Comparison of ENCODE assay signal across 9 mouse cellular contexts in genomic region chr7:117753296-117753695, GRCm38 (mm10).
A peak's percentile ranks its signal among the peaks of the same experiment; 100 is the strongest.
DNase-seq lines count a peak whose midpoint lies in the region; ATAC-seq and TF ChIP-seq lines count a peak whose summit lies in the region.
"Had no signal": no experiment of that assay in that cellular context is flagged by ENCODE, and none has a peak within 500 bp of the region (broad histone marks: within the 10 kb centered on the region; RNA-seq: fewer than 3 reads in every experiment).

No protein-coding gene starts in this region.

- TF ChIP-seq CTCF in liver, adult 2 months (IDR thresholded peaks at IDR 0.05; ENCODE audit: low read depth, low read length): no peak

- no peaks in the 10 kb centered on the region for H3K27me3 ChIP-seq in liver, adult 2 months (ENCODE audit: control insufficient read depth, insufficient read depth, low read length)
- no peaks in the 10 kb centered on the region for H3K27me3 ChIP-seq in liver, embryonic 11.5 days (replicated peaks; ENCODE audit: control insufficient read depth, insufficient read depth, low read length)
- no peaks in the 10 kb centered on the region for H3K27me3 ChIP-seq in midbrain, embryonic 15.5 days (replicated peaks)

- H3K9ac ChIP-seq in liver, adult 2 months (ENCODE audit: low read depth, low read length): no peak overlapping the region
- H3K9ac ChIP-seq in liver, embryonic 11.5 days (ENCODE audit: low read depth, low read length): no peak overlapping the region
- H3K9ac ChIP-seq in midbrain, embryonic 15.5 days: no peak overlapping the region

- H3K79me2 ChIP-seq in liver, adult 2 months (ENCODE audit: control insufficient read depth, insufficient read depth, low read length): no peaks in the 10 kb centered on the region

- DNase-seq in liver, adult 2 months (ENCODE audit: extremely low read depth, low read depth, low spot score): peak; percentile 94
- DNase-seq in liver, embryonic 11.5 days (ENCODE audit: low spot score): no peak
- peak; percentile 36 for DNase-seq in cerebellum, adult 9-11 months
- DNase-seq in layer of hippocampus, adult 9-10 months (ENCODE audit: low spot score): peak; percentile 13
- DNase-seq in right cerebral cortex, postnatal 25 days: peak; percentile 23
- no peak for DNase-seq in gastrocnemius, postnatal 4 days (ENCODE audit: low spot score in 2 of 2)
- DNase-seq in thymus, postnatal 4 days: no peak

- H3K4me3 ChIP-seq in liver, adult 2 months (ENCODE audit: insufficient read depth, low read depth, low read length): no peak overlapping the region
- no peak overlapping the region for H3K4me3 ChIP-seq in liver, embryonic 11.5 days (ENCODE audit: low read depth, low read length)
- H3K4me3 ChIP-seq in midbrain, embryonic 15.5 days: no peak overlapping the region

- no peak overlapping the region for H3K4me2 ChIP-seq in liver, embryonic 11.5 days
- no peak overlapping the region for H3K4me2 ChIP-seq in midbrain, embryonic 15.5 days

- H3K27ac ChIP-seq in liver, adult 2 months (replicated peaks; ENCODE audit: insufficient read depth, low read depth, low read length): no peak overlapping the region
- H3K27ac ChIP-seq in liver, embryonic 11.5 days (ENCODE audit: low read depth, low read length): no peak overlapping the region
- H3K27ac ChIP-seq in midbrain, embryonic 15.5 days: no peak overlapping the region

- 41% methylated on average over 5 of the region's 5 CpGs for WGBS in liver, adult 2 months
- WGBS in liver, embryonic 11.5 days: 80% methylated on average over 5 of the region's 5 CpGs
- 78% methylated on average over 5 of the region's 5 CpGs for WGBS in midbrain, embryonic 15.5 days

- peaks cover 6% of the 10 kb centered on the region; the same call in 1 of the 2 replicates for H3K4me1 ChIP-seq in liver, adult 2 months (ENCODE audit: control insufficient read depth, insufficient read depth, low read length)
- H3K4me1 ChIP-seq in liver, embryonic 11.5 days (replicated peaks; ENCODE audit: control insufficient read depth, insufficient read depth, low read length): peaks cover 11% of the 10 kb centered on the region
- no peaks in the 10 kb centered on the region for H3K4me1 ChIP-seq in midbrain, embryonic 15.5 days

- TF ChIP-seq POLR2A in liver, adult 2 months (IDR thresholded peaks at IDR 0.05; ENCODE audit: extremely low read depth, insufficient read depth, low read length): no peak

- H3K36me3 ChIP-seq in liver, adult 2 months (ENCODE audit: control insufficient read depth, insufficient read depth, low read length): no peaks in the 10 kb centered on the region
- no peaks in the 10 kb centered on the region for H3K36me3 ChIP-seq in liver, embryonic 11.5 days (ENCODE audit: control insufficient read depth, insufficient read depth, low read length)
- H3K36me3 ChIP-seq in midbrain, embryonic 15.5 days (replicated peaks): no peaks in the 10 kb centered on the region
- H3K36me3 ChIP-seq: G1E had no signal

- ATAC-seq in liver, embryonic 11.5 days (replicated peaks; ENCODE audit: low FRiP score): no peak
- ATAC-seq in midbrain, embryonic 15.5 days (replicated peaks): no peak

- no peaks in the 10 kb centered on the region for H3K9me3 ChIP-seq in liver, embryonic 11.5 days (ENCODE audit: control insufficient read depth, low read length)
- no peaks in the 10 kb centered on the region for H3K9me3 ChIP-seq in midbrain, embryonic 15.5 days

Comparison
In these comparisons a context has a peak if more than half of its experiments do, and no peak if none do; other contexts are left out.
1. DNase-seq: peak in liver, adult 2 months (single experiment), cerebellum, adult 9-11 months (single experiment), layer of hippocampus, adult 9-10 months (single experiment) and right cerebral cortex, postnatal 25 days (single experiment); none in liver, embryonic 11.5 days (single experiment), gastrocnemius, postnatal 4 days (0 of 2) and thymus, postnatal 4 days (single experiment).